Comparison of ENCODE assay signal across 10 mouse cellular contexts in genomic region chr16:18213689-18214088, GRCm38 (mm10). TPM values are rescaled to one million over a fixed set of nuclear protein-coding genes. Genes with fewer than 3 reads are reported as not detected.
DNase-seq lines count a peak whose midpoint lies in the region; ATAC-seq lines count a peak whose summit lies in the region.
"Had no signal": no experiment of that assay in that cellular context is flagged by ENCODE, and none has a peak within 500 bp of the region (broad histone marks: within the 10 kb centered on the region; RNA-seq: fewer than 3 reads in every experiment).

No protein-coding gene starts in this region.

- intact Hi-C loops in left cerebral cortex, postnatal 4 days (cut with DNase I): loop anchor here (5.0 to 10.0 kb wide), 4 partner anchors 86 to 289 kb away; partner anchors contain the start of genes Dgcr6, Rtn4r and Slc25a1

- H3K4me1 ChIP-seq in intestine, embryonic 16.5 days (ENCODE audit: control insufficient read depth, insufficient read depth, low read length): peaks cover 9% of the 10 kb centered on the region; the same call in 1 of the 2 replicates
- H3K4me1 ChIP-seq in intestine, embryonic 15.5 days (replicated peaks): peaks cover 6% of the 10 kb centered on the region; the same call in 1 of the 2 replicates

- no peaks in the 10 kb centered on the region for H3K36me3 ChIP-seq in intestine, embryonic 16.5 days (ENCODE audit: control insufficient read depth, insufficient read depth, low read length)
- H3K36me3 ChIP-seq in intestine, embryonic 15.5 days: no peaks in the 10 kb centered on the region
- H3K36me3 ChIP-seq: limb, embryonic 15.5 days had no signal

- 0 out of 2 replicates have a peak, but pooled peaks cover 2% of the 10 kb centered on the region for H3K27me3 ChIP-seq in intestine, embryonic 16.5 days (replicated peaks; ENCODE audit: control insufficient read depth, insufficient read depth, low read length)
- no peaks in the 10 kb centered on the region for H3K27me3 ChIP-seq in intestine, embryonic 15.5 days (replicated peaks)

- peak; percentile 75 for DNase-seq in forelimb bud, embryonic 11.5 days (ENCODE audit: low read depth, low spot score)
- DNase-seq in left cerebral cortex, postnatal 4 days: peak; percentile 91
- peak; percentile 71 to 80 for DNase-seq in right cerebral cortex, adult 2 months (ENCODE audit: low spot score in 2 of 2)
- no peak for DNase-seq in ovary, postnatal 10 days (ENCODE audit: low spot score)
- no peak for DNase-seq in urinary bladder, postnatal 36 days (ENCODE audit: low spot score in 2 of 2)
- DNase-seq in heart, adult 18-20 months: no peak

- no peak overlapping the region for H3K4me2 ChIP-seq in intestine, embryonic 16.5 days (ENCODE audit: low read depth, low read length)
- no peak overlapping the region for H3K4me2 ChIP-seq in intestine, embryonic 15.5 days (replicated peaks)
- H3K4me2 ChIP-seq: limb, embryonic 15.5 days had no signal

- ATAC-seq in intestine, embryonic 16.5 days: 0 out of 2 replicates have a peak, but pooled peaks have one; percentile 20
- ATAC-seq in intestine, embryonic 15.5 days: no peak

- no peak overlapping the region for H3K27ac ChIP-seq in intestine, embryonic 16.5 days (ENCODE audit: low read length)
- no peak overlapping the region for H3K27ac ChIP-seq in intestine, embryonic 15.5 days
- H3K27ac ChIP-seq: limb, embryonic 15.5 days had no signal

- WGBS in intestine, embryonic 16.5 days: 43% methylated on average over 6 of the region's 6 CpGs
- 47% methylated on average over 6 of the region's 6 CpGs for WGBS in intestine, embryonic 15.5 days

- no peaks in the 10 kb centered on the region for H3K9me3 ChIP-seq in intestine, embryonic 16.5 days (ENCODE audit: control insufficient read depth, low read length)
- no peaks in the 10 kb centered on the region for H3K9me3 ChIP-seq in intestine, embryonic 15.5 days
- H3K9me3 ChIP-seq: limb, embryonic 15.5 days had no signal

- no peak overlapping the region for H3K9ac ChIP-seq in intestine, embryonic 16.5 days (ENCODE audit: low read depth, low read length)
- no peak overlapping the region for H3K9ac ChIP-seq in intestine, embryonic 15.5 days
- H3K9ac ChIP-seq: limb, embryonic 15.5 days had no signal

- no peak overlapping the region for H3K4me3 ChIP-seq in intestine, embryonic 16.5 days (ENCODE audit: low read length)
- H3K4me3 ChIP-seq in intestine, embryonic 15.5 days (replicated peaks): no peak overlapping the region
- H3K4me3 ChIP-seq: limb, embryonic 15.5 days had no signal

RNA-seq across cellular contexts. Expression of gene Ccdc188, which starts 4.0 kb away (rescaled TPM):
- not detected in 2 replicates for polyA plus RNA-seq in intestine, embryonic 16.5 days (2015; fragmentation: Nextera tagmentation; extraction: Ambion mirVana)
- polyA plus RNA-seq in intestine, embryonic 15.5 days (2015; fragmentation: Nextera tagmentation; extraction: Ambion mirVana): not detected in 2 replicates
- not detected for total RNA-seq in left cerebral cortex, postnatal 4 days (2021)
- total RNA-seq in heart, adult 18-20 months (2021): not detected
- total RNA-seq: common myeloid progenitor, adult 5-6 weeks had no signal
- polyA plus RNA-seq: limb, embryonic 15.5 days had no signal

RNA-seq across cellular contexts. Expression of gene Zdhhc8, which starts 21.2 kb away (rescaled TPM):
- 4.1 TPM in 2 replicates for polyA plus RNA-seq in intestine, embryonic 16.5 days (2015; fragmentation: Nextera tagmentation; extraction: Ambion mirVana)
- polyA plus RNA-seq in intestine, embryonic 15.5 days (2015; fragmentation: Nextera tagmentation; extraction: Ambion mirVana): 11.5 and 11.6 TPM in 2 replicates
- total RNA-seq in left cerebral cortex, postnatal 4 days (2021): 10 to 100 TPM; 53.8 to 54.4 TPM
- 10 to 100 TPM; 18.1 to 25.1 TPM for total RNA-seq in heart, adult 18-20 months (2021)

RNA-seq across cellular contexts. Expression of gene Trmt2a, which starts 34.8 kb away (rescaled TPM):
- polyA plus RNA-seq in intestine, embryonic 16.5 days (2015; fragmentation: Nextera tagmentation; extraction: Ambion mirVana): 90.8 and 107 TPM in 2 replicates
- polyA plus RNA-seq in intestine, embryonic 15.5 days (2015; fragmentation: Nextera tagmentation; extraction: Ambion mirVana): 102 and 107 TPM in 2 replicates
- total RNA-seq in left cerebral cortex, postnatal 4 days (2021): 10 to 100 TPM; 59.3 to 62.3 TPM
- total RNA-seq in heart, adult 18-20 months (2021): 10 to 100 TPM; 13.8 to 16.7 TPM

RNA-seq across cellular contexts. Expression of gene Ranbp1, which starts 34.8 kb away (rescaled TPM):
- polyA plus RNA-seq in intestine, embryonic 16.5 days (2015; fragmentation: Nextera tagmentation; extraction: Ambion mirVana): 419 and 484 TPM in 2 replicates
- polyA plus RNA-seq in intestine, embryonic 15.5 days (2015; fragmentation: Nextera tagmentation; extraction: Ambion mirVana): 535 and 668 TPM in 2 replicates
- total RNA-seq in left cerebral cortex, postnatal 4 days (2021): 100 to 1,000 TPM; 158 to 160 TPM
- total RNA-seq in heart, adult 18-20 months (2021): 10 to 100 TPM; 36.3 to 42.5 TPM

RNA-seq across cellular contexts. Expression of gene Gm49776, which starts 44.4 kb away (rescaled TPM):
- polyA plus RNA-seq in intestine, embryonic 16.5 days (2015; fragmentation: Nextera tagmentation; extraction: Ambion mirVana): 1.7 TPM in 1 of 2 replicates, not detected in the other
- 3.3 TPM in 1 of 2 replicates, not detected in the other for polyA plus RNA-seq in intestine, embryonic 15.5 days (2015; fragmentation: Nextera tagmentation; extraction: Ambion mirVana)
- total RNA-seq in left cerebral cortex, postnatal 4 days (2021): not detected
- not detected for total RNA-seq in heart, adult 18-20 months (2021)
- total RNA-seq: common myeloid progenitor, adult 5-6 weeks had no signal
- polyA plus RNA-seq: limb, embryonic 15.5 days had no signal

Comparison
In these comparisons a context has a peak if more than half of its experiments do, and no peak if none do; other contexts are left out.
1. DNase-seq: peak in forelimb bud, embryonic 11.5 days (single experiment), left cerebral cortex, postnatal 4 days (single experiment) and right cerebral cortex, adult 2 months (2 of 2); none in ovary, postnatal 10 days (single experiment), urinary bladder, postnatal 36 days (0 of 2) and heart, adult 18-20 months (0 of 2).